Mouse (Mus musculus) liver, embryonic 14.5 days (tissue): Measurements from ENCODE around the gene Iqcn. TPM values are rescaled to one million over a fixed set of nuclear protein-coding genes. Genes with fewer than 3 reads are reported as not detected.
A peak's percentile ranks its signal among the peaks of the same experiment; 100 is the strongest.

Experiments used
- ATAC-seq: fragments of 200-750 bp; cut with Nextera tagmentation; 2 replicates; pipeline ENCODE4 v1.8.0; 2017; ENCODE audit warnings: moderate number of reproducible peaks, mild to moderate bottlenecking, moderate library complexity; ENCODE audit not compliant: insufficient read depth
- DNase-seq, 3 experiments: peaks; one replicate each; pipeline ENCODE4 v3.0.0-alpha.2; 2012 to 2013; ENCODE audit warnings: low read depth in 3 of 3, low spot score in 3 of 3
- H3K27ac ChIP-seq: fragments of 300-500 bp; sonication (generic); 2 replicates; pipeline ENCODE4 v1.5.1; 2014; ENCODE audit warnings: moderate library complexity, mild to moderate bottlenecking, control low read depth, inconsistent platforms
- H3K27me3 ChIP-seq: fragments of 300-500 bp; sonication (generic); 2 replicates; pipeline ENCODE4 v1.6.1; 2014; ENCODE audit warnings: mild to moderate bottlenecking, low read length, moderate library complexity; ENCODE audit not compliant: control insufficient read depth, insufficient read depth
- H3K36me3 ChIP-seq: fragments of 300-500 bp; sonication (generic); replicated peaks from 2 replicates; pipeline ENCODE4 v1.6.1; 2014; ENCODE audit warnings: low read depth; ENCODE audit not compliant: control insufficient read depth, insufficient read depth
- H3K4me1 ChIP-seq, 2 experiments: fragments of 200-500 bp in 1 of 2; fragments of 300-500 bp in 1 of 2; sonication (generic) in 1 of 2; replicated peaks; 2 replicates each; pipeline ENCODE4 v1.6.1; 2012 to 2014; ENCODE audit warnings: antibody characterized with exemption in 1 of 2, inconsistent platforms in 1 of 2, low read length in 1 of 2; ENCODE audit not compliant: control insufficient read depth in 2 of 2, insufficient read depth in 2 of 2
- H3K4me2 ChIP-seq: fragments of 300-500 bp; sonication (generic); 2 replicates; pipeline ENCODE4 v1.6.1; 2014; ENCODE audit warnings: low read depth, mild to moderate bottlenecking, control low read depth, moderate library complexity
- H3K4me3 ChIP-seq, 2 experiments: fragments of 200-500 bp in 1 of 2; fragments of 300-500 bp in 1 of 2; sonication (generic) in 1 of 2; 2 replicates each; pipeline ENCODE4 v1.5.1; 2012 to 2014; ENCODE audit warnings: low read depth in 2 of 2, low read length in 2 of 2, mild to moderate bottlenecking in 2 of 2, control low read depth in 1 of 2, inconsistent platforms in 1 of 2, moderate library complexity in 1 of 2; ENCODE audit not compliant: insufficient read depth in 1 of 2
- H3K9ac ChIP-seq: fragments of 300-500 bp; sonication (generic); replicated peaks from 2 replicates; pipeline ENCODE4 v1.6.1; 2014; ENCODE audit warnings: mild to moderate bottlenecking, control low read depth, moderate library complexity
- H3K9me3 ChIP-seq: fragments of 300-500 bp; sonication (generic); 2 replicates; pipeline ENCODE4 v1.6.1; 2016; ENCODE audit warnings: low read length, mixed read lengths; ENCODE audit not compliant: control insufficient read depth
- CTCF ChIP-seq: IDR thresholded peaks from 2 replicates; pipeline ENCODE4 v1.5.1; 2016; ENCODE audit warnings: antibody characterized with exemption, low read depth, control low read depth
- EP300 ChIP-seq: IDR thresholded peaks from 2 replicates; pipeline ENCODE4 v1.6.1; 2016; ENCODE audit warnings: antibody characterized with exemption, low read depth
- WGBS: fragments of 180-500 bp; shearing (Covaris S2); extraction: QIAGEN DNeasy Blood & Tissue Kit; methylation state at CpG from one replicate; pipeline ENCODE4 v1.1.7; 2014; ENCODE audit not compliant: insufficient replicate concordance; 5-methylcytosine and 5-hydroxymethylcytosine counted together
- polyA plus RNA-seq, 2 experiments: library from polyadenylated mRNA; depleted of rRNA in 1 of 2; stranded (reverse) in 1 of 2; unstranded in 1 of 2; fragments of >200 nt; fragmentation: Nextera tagmentation in 1 of 2; extraction: Ambion mirVana in 1 of 2; gene quantifications; 2 replicates each; pipeline versions ENCODE4 v1.2.1 to v1.2.3; 2012 to 2014

The Iqcn gene
- polyA plus RNA-seq, 2 experiments: not detected

DNA sequence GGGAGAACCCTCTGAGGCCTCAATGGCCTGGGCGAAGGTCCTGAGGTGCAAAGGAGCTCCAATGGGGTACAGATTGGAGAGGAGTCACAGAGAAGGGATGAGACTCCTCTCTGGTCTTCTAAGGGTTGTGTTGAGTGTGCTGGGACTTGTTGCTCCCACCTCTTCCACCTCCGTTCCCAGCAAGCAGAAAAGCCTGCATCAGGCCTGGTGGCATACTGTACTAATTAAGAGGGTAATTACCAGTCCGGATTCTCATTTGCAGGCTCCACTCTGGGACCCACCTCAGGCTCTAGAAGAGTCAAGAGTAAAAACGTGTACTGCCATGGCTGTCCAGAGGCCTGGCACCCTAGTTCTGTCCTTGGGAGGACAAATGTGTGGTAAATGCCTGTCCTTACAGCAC, 6.3 kb upstream of the Iqcn start:
- H3K9ac ChIP-seq: peak overlapping the region; percentile 74
- no peak for TF ChIP-seq CTCF
- TF ChIP-seq EP300: no peak
- ATAC-seq: no peak
- H3K9me3 ChIP-seq: no peaks in the 10 kb centered on the region
- peaks cover 33 to 39% of the 10 kb centered on the region in 2 experiments for H3K4me1 ChIP-seq
- peak overlapping the region; percentile 88 for H3K27ac ChIP-seq
- 51% methylated on average over 4 of the region's 4 CpGs for WGBS
- DNase-seq: no peak
- peak overlapping the region; percentile 75 for H3K4me2 ChIP-seq
- no peaks in the 10 kb centered on the region for H3K27me3 ChIP-seq
- H3K36me3 ChIP-seq: no peaks in the 10 kb centered on the region
- peak overlapping the region in 1 of 2 experiments; percentile 49; a peak in 2 of 4 replicates for H3K4me3 ChIP-seq

DNA sequence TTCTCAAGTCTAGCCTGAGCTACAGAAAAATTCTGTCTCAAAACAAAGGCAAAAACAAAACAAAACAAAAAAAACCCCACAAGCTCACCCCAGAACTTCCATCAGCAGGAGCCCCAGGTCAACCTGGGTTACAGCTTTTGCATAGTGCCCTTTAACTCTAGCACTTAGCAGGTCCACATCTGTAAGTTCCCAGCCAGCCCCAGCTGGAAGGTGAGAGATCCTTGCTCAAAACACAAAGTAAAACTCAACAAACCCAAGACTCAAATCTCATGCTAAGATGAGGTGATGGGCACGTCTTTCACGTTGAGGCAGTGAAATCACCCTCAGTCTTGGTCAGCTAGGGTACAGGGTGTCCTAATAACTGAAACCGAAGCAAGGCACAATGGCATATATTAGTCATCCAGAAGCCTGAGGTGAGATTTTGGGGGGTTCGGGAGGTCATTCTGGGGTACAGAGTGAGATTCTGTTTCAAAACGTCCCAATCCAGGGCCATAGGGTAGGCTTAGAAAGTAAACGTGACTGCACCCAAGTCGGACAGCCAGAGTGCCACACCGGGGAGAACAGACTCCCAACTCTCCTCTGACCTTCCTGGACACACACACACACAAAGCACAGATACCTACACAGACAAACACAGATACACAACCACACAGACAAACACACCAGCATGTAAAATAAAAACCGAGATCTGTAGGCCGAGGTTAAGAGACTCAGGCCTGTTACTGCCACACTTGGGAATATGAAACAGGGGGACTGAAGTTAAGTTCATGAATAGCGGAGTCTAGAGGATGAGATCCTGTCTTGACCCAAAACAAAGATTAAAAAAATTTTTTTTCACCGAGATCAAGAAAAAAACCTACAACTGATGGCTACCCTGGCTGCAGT, 5.6 kb upstream of the Iqcn start:
- peak overlapping the region; percentile 80 for H3K4me2 ChIP-seq

DNA sequence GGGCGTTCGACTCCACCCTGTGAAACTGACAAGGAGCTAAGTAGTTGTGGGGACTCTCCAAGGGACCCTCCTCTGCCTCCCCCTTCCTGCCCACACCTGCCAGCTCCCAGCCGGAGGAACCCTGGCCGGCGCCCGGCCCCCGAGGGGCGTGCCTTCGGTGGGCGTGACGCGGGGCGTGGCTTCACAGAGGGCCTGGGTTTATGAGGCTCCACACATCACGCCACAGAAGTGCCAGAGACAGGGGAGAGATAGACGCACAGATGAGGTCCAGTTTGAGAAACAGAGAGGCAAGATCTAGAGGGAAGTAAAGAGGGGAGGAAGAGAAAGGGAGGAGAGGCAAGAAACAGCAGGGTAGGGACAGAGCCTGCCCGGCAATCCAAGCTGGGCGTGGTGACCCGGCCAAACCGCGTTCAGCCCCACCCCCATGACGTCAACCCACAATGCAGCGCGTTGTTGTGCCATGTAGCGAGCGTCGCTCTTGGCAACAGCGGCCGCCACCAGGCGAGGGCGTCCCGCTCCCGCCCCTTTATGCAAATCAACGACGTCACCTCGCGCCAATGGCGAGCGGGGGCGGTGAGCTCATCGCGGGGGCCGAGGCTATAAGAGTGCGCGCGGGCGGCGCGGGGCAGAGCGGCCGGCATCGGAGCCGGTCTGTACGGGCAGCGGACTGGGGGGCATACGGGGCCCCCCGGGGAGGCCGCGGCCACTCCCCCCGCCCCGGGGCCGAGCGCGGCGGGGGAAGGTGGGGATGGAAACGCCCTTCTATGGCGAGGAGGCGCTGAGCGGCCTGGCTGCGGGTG, 4.7 kb upstream of the Iqcn start, which contains the start of gene Jund:
Gene Jund, plus strand, starts transcription at position 640 of the 800 bp plus-strand sequence.
- ATAC-seq (peak; percentile 83), DNase-seq (peak; percentile 98 to 99 (median 98))
- H3K4me3 ChIP-seq: peak within 1 kb of the TSS; percentile 75 to 84
- H3K36me3 ChIP-seq: no peaks in the 10 kb centered on the region
- TF ChIP-seq EP300 (peak; percentile 65), CTCF (peak; percentile 34)
- under 1% methylated on average over 68 of the region's 69 CpGs for WGBS
- H3K9ac ChIP-seq: peak within 1 kb of the TSS; percentile 87
- no peaks in the 10 kb centered on the region for H3K27me3 ChIP-seq
- H3K4me2 ChIP-seq: peak within 1 kb of the TSS; percentile 80
- H3K4me1 ChIP-seq: peaks cover 33 to 36% of the 10 kb centered on the region in 2 experiments
- H3K9me3 ChIP-seq: no peaks in the 10 kb centered on the region
- peak within 1 kb of the TSS; percentile 91 for H3K27ac ChIP-seq

More for the DNA sequence above, 5.6 kb upstream of the Iqcn start:
- 66% methylated on average over 12 of the region's 12 CpGs for WGBS
- DNase-seq (no peak), ATAC-seq (no peak)
- H3K27ac ChIP-seq: peak overlapping the region; percentile 88
- no peaks in the 10 kb centered on the region for H3K9me3 ChIP-seq
- peak overlapping the region; percentile 74 for H3K9ac ChIP-seq
- peaks cover 33 to 39% of the 10 kb centered on the region in 2 experiments for H3K4me1 ChIP-seq
- H3K4me3 ChIP-seq: peak overlapping the region; percentile 41 to 55
- no peaks in the 10 kb centered on the region for H3K36me3 ChIP-seq
- no peak for TF ChIP-seq EP300
- no peaks in the 10 kb centered on the region for H3K27me3 ChIP-seq

DNA sequence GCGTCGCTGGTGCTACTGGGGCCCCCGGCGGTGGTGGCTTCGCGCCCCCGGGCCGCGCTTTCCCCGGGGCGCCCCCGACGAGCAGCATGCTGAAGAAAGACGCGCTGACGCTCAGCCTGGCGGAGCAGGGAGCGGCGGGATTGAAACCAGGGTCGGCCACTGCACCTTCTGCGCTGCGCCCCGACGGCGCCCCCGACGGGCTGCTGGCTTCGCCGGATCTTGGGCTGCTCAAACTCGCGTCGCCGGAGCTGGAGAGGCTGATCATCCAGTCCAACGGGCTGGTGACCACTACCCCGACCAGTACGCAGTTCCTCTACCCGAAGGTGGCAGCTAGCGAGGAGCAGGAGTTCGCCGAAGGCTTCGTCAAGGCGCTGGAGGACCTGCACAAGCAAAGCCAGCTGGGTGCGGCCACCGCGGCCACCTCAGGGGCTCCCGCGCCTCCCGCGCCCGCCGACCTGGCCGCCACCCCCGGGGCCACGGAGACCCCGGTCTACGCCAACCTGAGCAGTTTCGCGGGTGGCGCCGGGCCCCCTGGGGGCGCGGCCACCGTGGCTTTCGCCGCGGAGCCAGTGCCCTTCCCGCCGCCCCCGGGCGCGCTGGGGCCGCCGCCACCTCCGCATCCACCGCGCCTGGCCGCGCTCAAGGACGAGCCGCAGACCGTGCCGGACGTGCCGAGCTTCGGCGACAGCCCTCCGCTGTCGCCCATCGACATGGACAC, 4.0 kb upstream of the Iqcn start:
- peak in 1 of 3 experiments; percentile 56 for DNase-seq
- ATAC-seq: peak; percentile 28
- TF ChIP-seq CTCF: peak; percentile 33
- TF ChIP-seq EP300: no peak

More for the DNA sequence above, 4.0 kb upstream of the Iqcn start:
- H3K9ac ChIP-seq: peak overlapping the region; percentile 87
- peak overlapping the region; percentile 75 to 84 for H3K4me3 ChIP-seq
- H3K27ac ChIP-seq: peak overlapping the region; percentile 91
- H3K27me3 ChIP-seq: no peaks in the 10 kb centered on the region
- H3K4me2 ChIP-seq: peak overlapping the region; percentile 70
- H3K4me1 ChIP-seq: peaks cover 30 to 32% of the 10 kb centered on the region in 2 experiments
- under 1% methylated on average over 89 of the region's 89 CpGs for WGBS
- no peaks in the 10 kb centered on the region for H3K9me3 ChIP-seq
- H3K36me3 ChIP-seq: no peaks in the 10 kb centered on the region
